In the genomic region with DNA sequence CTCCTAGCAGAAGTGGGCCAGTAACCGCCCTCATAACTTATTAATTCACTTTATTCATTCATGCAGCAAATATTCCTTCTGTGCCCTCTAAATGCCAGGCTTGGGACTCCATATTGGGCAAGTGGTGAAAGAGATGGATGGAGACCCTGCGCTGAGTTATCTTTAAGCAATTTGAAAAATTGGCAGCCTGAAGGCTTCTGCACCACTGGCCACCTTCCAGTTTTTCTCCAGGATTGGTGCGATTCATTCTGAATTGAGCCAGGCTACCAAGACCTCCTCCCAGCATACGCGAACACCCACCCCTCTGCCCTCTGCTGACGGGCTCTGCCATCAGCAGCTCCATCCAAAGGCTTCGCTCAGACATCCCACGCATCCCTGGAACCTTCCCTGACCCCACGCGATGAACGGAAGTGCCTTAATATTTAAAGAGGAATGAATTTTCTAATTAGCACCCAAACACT, we compare ENCODE assay signal across 11 mouse cellular contexts. TPM values are rescaled to one million over a fixed set of nuclear protein-coding genes. Genes with fewer than 3 reads are reported as not detected.
DNase-seq lines count a peak whose midpoint lies in the region; ATAC-seq and TF ChIP-seq lines count a peak whose summit lies in the region.
"Had no signal": no experiment of that assay in that cellular context is flagged by ENCODE, and none has a peak within 500 bp of the region (broad histone marks: within the 10 kb centered on the region; RNA-seq: fewer than 3 reads in every experiment).

No protein-coding gene starts in this region.

- ATAC-seq in heart, embryonic 15.5 days (replicated peaks; ENCODE audit: insufficient number of reproducible peaks, insufficient read depth, low FRiP score, low read depth): no peak
- no peak for ATAC-seq in hindbrain, embryonic 14.5 days (ENCODE audit: low FRiP score)
- ATAC-seq in liver, postnatal 0 days: no peak

- H3K4me3 ChIP-seq in heart, embryonic 15.5 days: no peak overlapping the region
- peak overlapping the region; percentile 39 for H3K4me3 ChIP-seq in E14TG2a.4 (replicated peaks; ENCODE audit: low read length)
- no peak overlapping the region for H3K4me3 ChIP-seq in hindbrain, embryonic 14.5 days (replicated peaks; ENCODE audit: low read length)
- no peak overlapping the region for H3K4me3 ChIP-seq in liver, postnatal 0 days (ENCODE audit: low read depth, low read length)
- H3K4me3 ChIP-seq: heart, embryonic 10.5 days; lung, embryonic 15.5 days had no signal

- H3K9ac ChIP-seq in heart, embryonic 15.5 days: no peak overlapping the region
- no peak overlapping the region for H3K9ac ChIP-seq in hindbrain, embryonic 14.5 days
- H3K9ac ChIP-seq in liver, postnatal 0 days (replicated peaks): no peak overlapping the region
- H3K9ac ChIP-seq: lung, embryonic 15.5 days had no signal

- 0 out of 2 replicates have a peak overlapping the region, but pooled peaks have one; percentile 32 for H3K27ac ChIP-seq in heart, embryonic 15.5 days
- peak overlapping the region; percentile 4; the same call in 1 of the 2 replicates for H3K27ac ChIP-seq in hindbrain, embryonic 14.5 days
- no peak overlapping the region for H3K27ac ChIP-seq in liver, postnatal 0 days (ENCODE audit: low read depth)
- H3K27ac ChIP-seq: heart, embryonic 10.5 days; lung, embryonic 15.5 days had no signal

- no peaks in the 10 kb centered on the region for H3K36me3 ChIP-seq in heart, embryonic 15.5 days
- H3K36me3 ChIP-seq in E14TG2a.4 (ENCODE audit: insufficient read depth, low read length): no peaks in the 10 kb centered on the region
- no peaks in the 10 kb centered on the region for H3K36me3 ChIP-seq in hindbrain, embryonic 14.5 days (replicated peaks; ENCODE audit: control insufficient read depth, insufficient read depth)
- H3K36me3 ChIP-seq in liver, postnatal 0 days (replicated peaks; ENCODE audit: insufficient read depth, low read length): no peaks in the 10 kb centered on the region
- H3K36me3 ChIP-seq: heart, embryonic 10.5 days; lung, embryonic 15.5 days had no signal

- no peaks in the 10 kb centered on the region for H3K9me3 ChIP-seq in heart, embryonic 15.5 days (replicated peaks)
- H3K9me3 ChIP-seq in E14TG2a.4 (ENCODE audit: low read length): no peaks in the 10 kb centered on the region
- H3K9me3 ChIP-seq in hindbrain, embryonic 14.5 days (ENCODE audit: control insufficient read depth, low read length): no peaks in the 10 kb centered on the region
- no peaks in the 10 kb centered on the region for H3K9me3 ChIP-seq in liver, postnatal 0 days (ENCODE audit: low read length)
- H3K9me3 ChIP-seq: heart, embryonic 10.5 days; lung, embryonic 15.5 days had no signal

- H3K27me3 ChIP-seq in heart, embryonic 15.5 days: 0 out of 2 replicates have a peak, but pooled peaks cover 4% of the 10 kb centered on the region
- H3K27me3 ChIP-seq in E14TG2a.4 (ENCODE audit: insufficient read depth, low read length): no peaks in the 10 kb centered on the region
- no peaks in the 10 kb centered on the region for H3K27me3 ChIP-seq in hindbrain, embryonic 14.5 days (ENCODE audit: control insufficient read depth, insufficient read depth, low read length)
- peaks cover 4% of the 10 kb centered on the region; the same call in 1 of the 2 replicates for H3K27me3 ChIP-seq in liver, postnatal 0 days (ENCODE audit: insufficient read depth, low read length)
- H3K27me3 ChIP-seq: lung, embryonic 15.5 days had no signal

- no peak for TF ChIP-seq EP300 in liver, postnatal 0 days (IDR thresholded peaks at IDR 0.05; ENCODE audit: low read depth)

- TF ChIP-seq CTCF in E14TG2a.4 (conservative IDR thresholded peaks at IDR 0.05; ENCODE audit: low read length): no peak; the same call in 1 of the 2 replicates
- TF ChIP-seq CTCF in liver, postnatal 0 days (IDR thresholded peaks at IDR 0.05; ENCODE audit: low read depth): no peak

- WGBS in heart, embryonic 15.5 days: 32% methylated on average over 11 of the region's 11 CpGs
- WGBS in hindbrain, embryonic 14.5 days: 6% methylated on average over 11 of the region's 11 CpGs
- 40% methylated on average over 11 of the region's 11 CpGs for WGBS in liver, postnatal 0 days (ENCODE audit: insufficient replicate concordance)

- H3K4me1 ChIP-seq in heart, embryonic 15.5 days (replicated peaks): peaks cover 31% of the 10 kb centered on the region
- peaks cover 99% of the 10 kb centered on the region for H3K4me1 ChIP-seq in E14TG2a.4 (replicated peaks; ENCODE audit: low read depth, low read length)
- peaks cover 56% of the 10 kb centered on the region for H3K4me1 ChIP-seq in hindbrain, embryonic 14.5 days (replicated peaks; ENCODE audit: control insufficient read depth, insufficient read depth, low read length)
- H3K4me1 ChIP-seq in liver, postnatal 0 days (ENCODE audit: insufficient read depth): peaks cover 2% of the 10 kb centered on the region; the same call in 1 of the 2 replicates

- H3K4me2 ChIP-seq in heart, embryonic 15.5 days: no peak overlapping the region
- H3K4me2 ChIP-seq in hindbrain, embryonic 14.5 days (replicated peaks): no peak overlapping the region
- no peak overlapping the region for H3K4me2 ChIP-seq in liver, postnatal 0 days (ENCODE audit: low read depth, low read length)
- H3K4me2 ChIP-seq: lung, embryonic 15.5 days had no signal

- no peak for DNase-seq in heart, adult 18-20 months
- DNase-seq in NIH3T3 (ENCODE audit: low read depth): peak; percentile 98
- DNase-seq in hindbrain, embryonic 14.5 days (ENCODE audit: low spot score): peak; percentile 59
- DNase-seq in spleen, postnatal 36 days (ENCODE audit: low spot score in 2 of 2): no peak
- DNase-seq in liver, postnatal 0 days: no peak
- DNase-seq in spleen, postnatal 10 days (ENCODE audit: low spot score in 2 of 2): no peak

RNA-seq across cellular contexts. Expression of gene Klhdc8a, which starts 10.4 kb away (rescaled TPM):
- 0.33 and 0.68 TPM in 2 replicates for polyA plus RNA-seq in heart, embryonic 15.5 days (2015; fragmentation: Nextera tagmentation; extraction: Ambion mirVana)
- total RNA-seq in heart, adult 18-20 months (2021): 10 to 100 TPM; 16.7 to 25.6 TPM
- 8.5 and 10.4 TPM in 2 replicates for polyA plus RNA-seq in hindbrain, embryonic 14.5 days (2014; fragmentation: Nextera tagmentation; extraction: Ambion mirVana)
- 0.32 and 0.40 TPM in 2 replicates for polyA plus RNA-seq in liver, postnatal 0 days (2015; fragmentation: Nextera tagmentation; extraction: Ambion mirVana)

RNA-seq across cellular contexts. Expression of gene Nuak2, which starts 27.9 kb away (rescaled TPM):
- polyA plus RNA-seq in heart, embryonic 15.5 days (2015; fragmentation: Nextera tagmentation; extraction: Ambion mirVana): 3.0 and 3.7 TPM in 2 replicates
- 1 to 10 TPM; 4.2 to 4.4 TPM for total RNA-seq in heart, adult 18-20 months (2021)
- 10.7 and 14.0 TPM in 2 replicates for polyA plus RNA-seq in hindbrain, embryonic 14.5 days (2014; fragmentation: Nextera tagmentation; extraction: Ambion mirVana)
- 6.0 and 6.8 TPM in 2 replicates for polyA plus RNA-seq in liver, postnatal 0 days (2015; fragmentation: Nextera tagmentation; extraction: Ambion mirVana)

RNA-seq across cellular contexts. Expression of gene Gm10188, which starts 58.5 kb away (rescaled TPM):
- polyA plus RNA-seq in heart, embryonic 15.5 days (2015; fragmentation: Nextera tagmentation; extraction: Ambion mirVana): not detected in 2 replicates
- not detected for total RNA-seq in heart, adult 18-20 months (2021)
- 0.39 and 0.47 TPM in 2 replicates for polyA plus RNA-seq in hindbrain, embryonic 14.5 days (2014; fragmentation: Nextera tagmentation; extraction: Ambion mirVana)
- not detected in 2 replicates for polyA plus RNA-seq in liver, postnatal 0 days (2015; fragmentation: Nextera tagmentation; extraction: Ambion mirVana)
- total RNA-seq: layer of hippocampus, postnatal 14 days had no signal
- polyA plus RNA-seq: heart, embryonic 10.5 days; lung, embryonic 15.5 days had no signal

Comparison
In these comparisons a context has a peak if more than half of its experiments do, and no peak if none do; other contexts are left out.
1. DNase-seq: peak in NIH3T3 (single experiment) and hindbrain, embryonic 14.5 days (single experiment); none in heart, adult 18-20 months (0 of 2), spleen, postnatal 36 days (0 of 2), liver, postnatal 0 days (single experiment) and spleen, postnatal 10 days (0 of 2).